Mouse (Mus musculus) midbrain, embryonic 12.5 days (tissue): ENCODE data around the gene Edem3. TPM values are rescaled to one million over a fixed set of nuclear protein-coding genes. Genes with fewer than 3 reads are reported as not detected.
A peak's percentile ranks its signal among the peaks of the same experiment; 100 is the strongest.
"Not testable (repeated sequence)": the region's sequence is repeated elsewhere in the genome, so short reads cannot be mapped to it uniquely, and the experiment has no call there.

Experiments
- ATAC-seq: fragments of 200-750 bp; cut with Nextera tagmentation; 2 replicates; pipeline ENCODE4 v1.8.0; 2017; ENCODE audit warnings: low read depth, moderate TSS enrichment, moderate library complexity; ENCODE audit not compliant: low FRiP score
- H3K27ac ChIP-seq: fragments of 300-500 bp; sonication (generic); replicated peaks from 2 replicates; pipeline ENCODE4 v1.5.1; 2016; ENCODE audit warnings: mild to moderate bottlenecking
- H3K27me3 ChIP-seq: fragments of 300-500 bp; sonication (generic); 2 replicates; pipeline ENCODE4 v1.6.1; 2016; ENCODE audit warnings: mild to moderate bottlenecking
- H3K36me3 ChIP-seq: fragments of 300-500 bp; sonication (generic); 2 replicates; pipeline ENCODE4 v1.6.1; 2016
- H3K4me1 ChIP-seq: fragments of 300-500 bp; sonication (generic); 2 replicates; pipeline ENCODE4 v1.6.1; 2016
- H3K4me2 ChIP-seq: fragments of 300-500 bp; sonication (generic); replicated peaks from 2 replicates; pipeline ENCODE4 v1.6.1; 2016; ENCODE audit warnings: mild to moderate bottlenecking, moderate library complexity
- H3K4me3 ChIP-seq: fragments of 300-500 bp; sonication (generic); 2 replicates; pipeline ENCODE4 v1.5.1; 2016; ENCODE audit warnings: mild to moderate bottlenecking
- H3K9ac ChIP-seq: fragments of 300-500 bp; sonication (generic); replicated peaks from 2 replicates; pipeline ENCODE4 v1.6.1; 2016; ENCODE audit warnings: mild to moderate bottlenecking, moderate library complexity
- H3K9me3 ChIP-seq: fragments of 300-500 bp; sonication (generic); 2 replicates; pipeline ENCODE4 v1.6.1; 2016; ENCODE audit warnings: mild to moderate bottlenecking
- WGBS: fragments of 180-500 bp; shearing (Covaris S2); methylation state at CpG from one replicate; pipeline ENCODE4 v1.1.7; 2016; 5-methylcytosine and 5-hydroxymethylcytosine counted together
- polyA plus RNA-seq: library from polyadenylated mRNA; unstranded; fragments of >200 nt; fragmentation: Nextera tagmentation; extraction: Ambion mirVana; gene quantifications from 2 replicates; pipeline ENCODE4 v1.2.1, GENCODE M21; 2016

Gene Edem3
- polyA plus RNA-seq, 1 experiment from 2014 or later, result 26.6 TPM

- H3K4me1 ChIP-seq, result no peaks in the 10 kb centered on the region
- no peak overlapping the region for H3K4me3 ChIP-seq
- ATAC-seq, result no peak
- H3K4me2 ChIP-seq, result no peak overlapping the region
- no peaks in the 10 kb centered on the region for H3K9me3 ChIP-seq
- H3K27me3 ChIP-seq, result no peaks in the 10 kb centered on the region
- H3K9ac ChIP-seq, result no peak overlapping the region
- no peak overlapping the region for H3K27ac ChIP-seq
- WGBS, result 93% methylated on average over 7 of the region's 7 CpGs
- peaks cover 28% of the 10 kb centered on the region for H3K36me3 ChIP-seq
Measured at GRCm38 (mm10) chr1:151819190-151819589, 64.0 kb downstream of the Edem3 start.

DNA sequence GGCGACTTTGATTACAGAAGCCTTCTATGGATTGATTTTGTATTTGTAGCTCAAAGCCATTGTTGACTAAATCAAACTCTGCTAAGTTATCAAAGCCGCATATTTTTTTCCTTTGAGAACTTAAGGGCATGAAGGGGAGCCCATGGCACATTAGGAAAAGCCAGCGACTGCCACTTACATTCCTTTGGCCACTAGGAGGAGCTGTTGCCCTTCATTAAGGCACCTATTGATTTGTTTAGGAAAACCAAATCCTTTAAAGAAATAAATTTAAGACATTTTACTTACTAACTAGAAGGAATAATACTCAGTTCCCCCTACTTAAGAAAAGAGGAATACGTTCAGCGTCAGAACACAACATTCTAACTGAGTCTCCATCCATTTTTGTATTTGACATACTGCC is 65.3 kb downstream of the Edem3 start:
- WGBS, result 25% methylated on average over 5 of the region's 5 CpGs
- Histone ChIP-seq H3K27me3 (no peaks in the 10 kb centered on the region), H3K4me1 (no peaks in the 10 kb centered on the region), H3K27ac (no peak overlapping the region), H3K9me3 (no peaks in the 10 kb centered on the region), H3K4me2 (no peak overlapping the region), H3K36me3 (peaks cover 23% of the 10 kb centered on the region), H3K4me3 (no peak overlapping the region), H3K9ac (no peak overlapping the region)
- no peak for ATAC-seq

GRCm38 (mm10) chr1:151825065-151825464 is 69.9 kb downstream of the Edem3 start:
- Histone ChIP-seq H3K4me2 (no peak overlapping the region), H3K9ac (no peak overlapping the region), H3K27me3 (no peaks in the 10 kb centered on the region), H3K4me1 (no peaks in the 10 kb centered on the region), H3K36me3 (no peaks in the 10 kb centered on the region), H3K9me3 (no peaks in the 10 kb centered on the region), H3K27ac (no peak overlapping the region), H3K4me3 (no peak overlapping the region)
- ATAC-seq, result no peak
- WGBS, result 88% methylated on average over 7 of the region's 7 CpGs

DNA sequence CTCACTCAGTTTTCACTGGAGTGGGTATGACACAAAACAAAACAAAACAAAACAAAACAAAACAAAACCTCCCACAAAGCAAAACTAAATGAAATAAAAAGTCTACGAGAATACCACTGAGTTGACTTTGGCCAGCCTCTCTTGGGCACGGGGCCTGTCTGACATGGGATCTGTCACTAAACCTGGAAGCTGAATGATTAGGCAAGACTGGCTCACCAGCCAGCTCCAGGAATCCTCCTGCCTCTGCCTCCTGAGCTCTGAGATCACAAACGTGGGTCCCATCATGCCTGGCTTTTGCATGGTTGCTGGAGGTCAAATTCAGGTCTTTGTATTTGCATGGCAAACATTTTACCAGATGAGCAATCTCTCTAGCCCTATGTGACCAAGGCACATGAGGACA is 76.6 kb downstream of the Edem3 start:
- Histone ChIP-seq H3K4me2 (no peak overlapping the region), H3K27me3 (no peaks in the 10 kb centered on the region), H3K9me3 (0 out of 2 replicates have a peak, but pooled peaks cover 13% of the 10 kb centered on the region), H3K27ac (no peak overlapping the region), H3K4me3 (no peak overlapping the region), H3K4me1 (no peaks in the 10 kb centered on the region), H3K9ac (no peak overlapping the region), H3K36me3 (no peaks in the 10 kb centered on the region)
- no peak for ATAC-seq
- 79% methylated on average over 3 of the region's 3 CpGs for WGBS

DNA sequence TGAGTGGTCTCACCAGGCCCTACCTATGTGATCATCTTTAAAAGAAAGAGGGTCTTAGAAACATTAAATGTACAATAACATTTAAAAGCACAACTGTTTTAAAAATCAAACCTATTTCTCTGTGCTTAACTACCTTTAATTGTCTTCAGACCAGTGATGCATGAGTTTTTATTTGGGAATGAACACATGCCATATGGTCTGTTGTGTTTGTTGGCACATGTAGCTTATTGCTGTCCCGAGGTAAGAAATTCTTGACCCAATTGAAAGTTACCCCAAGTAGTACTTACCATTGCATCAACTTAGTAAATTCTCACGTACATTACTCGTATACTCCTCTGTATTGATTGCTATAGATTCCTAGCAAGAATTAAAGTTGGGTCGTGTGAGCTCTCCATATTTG is 80.1 kb downstream of the Edem3 start:
- Histone ChIP-seq H3K27ac (no peak overlapping the region), H3K36me3 (no peaks in the 10 kb centered on the region), H3K9me3 (0 out of 2 replicates have a peak, but pooled peaks cover 13% of the 10 kb centered on the region), H3K4me3 (no peak overlapping the region), H3K9ac (no peak overlapping the region), H3K4me2 (no peak overlapping the region), H3K27me3 (no peaks in the 10 kb centered on the region), H3K4me1 (no peaks in the 10 kb centered on the region)
- ATAC-seq, result no peak
- 95% methylated on average over 4 of the region's 4 CpGs for WGBS

GRCm38 (mm10) chr1:151840345-151840744 is 85.2 kb downstream of the Edem3 start:
- not testable (repeated sequence) for H3K4me1 ChIP-seq, H3K4me2 ChIP-seq, H3K4me3 ChIP-seq, H3K9ac ChIP-seq, H3K9me3 ChIP-seq, H3K27me3 ChIP-seq, H3K27ac ChIP-seq, H3K36me3 ChIP-seq, ATAC-seq
- 100% methylated on average over 1 of the region's 1 CpGs for WGBS

DNA sequence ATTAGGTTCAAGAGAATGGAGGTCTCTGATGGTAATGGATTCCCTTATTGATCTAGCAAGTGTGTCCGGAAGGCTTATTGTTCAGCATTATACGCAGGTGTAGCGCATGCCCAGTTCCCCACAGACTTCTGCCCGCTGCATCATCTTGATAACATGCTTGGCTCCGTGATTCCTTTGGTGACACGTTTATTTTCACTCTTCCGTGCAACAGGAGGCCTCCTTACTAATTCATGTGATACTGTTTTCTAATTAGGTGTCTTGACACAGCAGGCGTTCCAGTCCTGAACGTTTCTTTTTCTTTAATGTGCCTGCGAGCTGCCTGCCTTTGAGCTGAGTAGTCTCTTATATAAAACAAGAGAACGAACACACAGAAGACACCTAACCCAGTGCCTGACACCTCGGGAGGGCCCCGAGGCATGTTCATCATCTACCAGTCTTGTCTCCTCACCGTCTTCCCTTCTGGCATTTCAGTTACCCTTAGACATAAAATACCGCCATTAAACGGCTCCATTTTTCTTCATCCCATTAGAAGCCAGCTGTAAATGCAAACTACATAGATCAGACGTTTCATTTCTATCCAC is 90.2 kb downstream of the Edem3 start:
- Histone ChIP-seq H3K27ac (no peak overlapping the region), H3K9me3 (no peaks in the 10 kb centered on the region), H3K4me2 (no peak overlapping the region), H3K4me3 (no peak overlapping the region), H3K36me3 (no peaks in the 10 kb centered on the region), H3K9ac (no peak overlapping the region), H3K27me3 (no peaks in the 10 kb centered on the region), H3K4me1 (no peaks in the 10 kb centered on the region)
- ATAC-seq, result no peak
- WGBS, result 76% methylated on average over 17 of the region's 17 CpGs

GRCm38 (mm10) chr1:151845926-151846782 is 91.0 kb downstream of the Edem3 start:
- Histone ChIP-seq H3K9me3 (no peaks in the 10 kb centered on the region), H3K27me3 (no peaks in the 10 kb centered on the region), H3K9ac (no peak overlapping the region), H3K4me3 (no peak overlapping the region), H3K4me1 (no peaks in the 10 kb centered on the region), H3K36me3 (no peaks in the 10 kb centered on the region), H3K27ac (no peak overlapping the region), H3K4me2 (no peak overlapping the region)
- 66% methylated on average over 19 of the region's 19 CpGs for WGBS
- peak; percentile 38; the same call in 1 of the 2 replicates for ATAC-seq

GRCm38 (mm10) chr1:151848286-151848685 is 93.1 kb downstream of the Edem3 start:
- no peak overlapping the region for H3K27ac ChIP-seq

GRCm38 (mm10) chr1:151849993-151850608 is 94.9 kb downstream of the Edem3 start:
- WGBS, result 85% methylated on average over 16 of the region's 16 CpGs
- Histone ChIP-seq H3K9me3 (no peaks in the 10 kb centered on the region), H3K27me3 (no peaks in the 10 kb centered on the region), H3K9ac (no peak overlapping the region), H3K4me3 (no peak overlapping the region), H3K36me3 (no peaks in the 10 kb centered on the region), H3K4me1 (no peaks in the 10 kb centered on the region), H3K27ac (no peak overlapping the region), H3K4me2 (no peak overlapping the region)
- ATAC-seq, result no peak

More at GRCm38 (mm10) chr1:151848286-151848685, 93.1 kb downstream of the Edem3 start:
- no peaks in the 10 kb centered on the region for H3K36me3 ChIP-seq
- H3K4me3 ChIP-seq, result no peak overlapping the region
- no peaks in the 10 kb centered on the region for H3K9me3 ChIP-seq
- H3K4me1 ChIP-seq, result no peaks in the 10 kb centered on the region
- H3K27me3 ChIP-seq, result no peaks in the 10 kb centered on the region
- H3K9ac ChIP-seq, result no peak overlapping the region
- ATAC-seq, result no peak
- 97% methylated on average over 2 of the region's 2 CpGs for WGBS
- no peak overlapping the region for H3K4me2 ChIP-seq

DNA sequence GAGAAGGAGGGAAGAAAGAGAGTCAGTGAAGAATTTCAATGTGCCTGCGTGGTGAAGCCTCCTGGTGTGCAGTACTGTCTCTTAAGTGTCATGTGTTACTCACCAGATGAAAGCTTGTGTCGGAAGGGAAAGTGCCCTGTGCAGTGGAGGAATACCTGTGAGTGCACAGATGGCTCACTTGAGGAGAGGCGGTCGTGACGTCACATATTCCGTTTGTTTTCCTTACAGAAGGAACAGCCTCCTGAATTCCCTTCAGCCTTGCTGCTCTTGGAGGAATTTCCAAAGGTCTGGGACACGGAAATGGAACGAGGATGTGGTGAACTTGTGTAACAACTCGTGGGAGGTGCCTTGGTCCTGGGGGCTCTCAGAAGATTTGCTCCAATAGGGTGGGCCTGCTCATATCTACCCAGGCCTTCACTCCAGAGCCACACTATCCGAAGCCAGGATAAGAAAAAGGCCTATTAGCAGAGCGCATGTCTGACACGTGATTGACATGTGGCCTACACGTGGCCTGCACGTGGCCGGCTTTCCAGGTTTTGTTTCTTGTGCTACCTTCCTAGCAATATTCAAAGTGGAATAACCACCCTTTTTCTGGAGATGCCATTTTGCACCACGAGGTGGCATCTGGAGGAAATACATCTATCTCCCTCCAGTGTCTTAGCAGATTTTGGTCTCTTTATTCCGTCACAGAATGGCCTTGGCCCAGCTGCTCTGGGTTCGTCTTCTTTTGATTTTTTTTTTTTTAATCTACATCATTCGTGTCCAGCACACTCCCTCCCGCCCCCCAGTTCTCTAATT is 96.1 kb downstream of the Edem3 start:
- no peaks in the 10 kb centered on the region for H3K4me1 ChIP-seq
- H3K4me2 ChIP-seq, result no peak overlapping the region
- 85% methylated on average over 20 of the region's 20 CpGs for WGBS
- no peaks in the 10 kb centered on the region for H3K27me3 ChIP-seq
- H3K9me3 ChIP-seq, result no peaks in the 10 kb centered on the region
- H3K36me3 ChIP-seq, result no peaks in the 10 kb centered on the region
- no peak for ATAC-seq
- H3K27ac ChIP-seq, result no peak overlapping the region
- H3K4me3 ChIP-seq, result no peak overlapping the region
- H3K9ac ChIP-seq, result no peak overlapping the region

- H3K27ac ChIP-seq, result no peak overlapping the region
Measured at GRCm38 (mm10) chr1:151851976-151852375, 96.8 kb downstream of the Edem3 start.

More at GRCm38 (mm10) chr1:151851976-151852375, 96.8 kb downstream of the Edem3 start:
- H3K4me3 ChIP-seq, result no peak overlapping the region
- H3K4me1 ChIP-seq, result no peaks in the 10 kb centered on the region
- 20% methylated on average over 3 of the region's 3 CpGs for WGBS
- H3K27me3 ChIP-seq, result no peaks in the 10 kb centered on the region
- ATAC-seq, result no peak
- H3K9ac ChIP-seq, result no peak overlapping the region
- no peak overlapping the region for H3K4me2 ChIP-seq
- no peaks in the 10 kb centered on the region for H3K9me3 ChIP-seq
- H3K36me3 ChIP-seq, result no peaks in the 10 kb centered on the region
